Mouse (Mus musculus): ENCODE results near the gene Tctex1d1. TPM values are rescaled to one million over a fixed set of nuclear protein-coding genes. Genes with fewer than 3 reads are reported as not detected.

Gene Tctex1d1
- polyA plus RNA-seq, 1 experiment, result not detected

GRCm38 (mm10) chr4:103039103-103039837, 60.9 kb downstream of the Tctex1d1 start:
- H3K36me3 ChIP-seq (ENCODE audit: control insufficient read depth, insufficient read depth), result no peaks in the 10 kb centered on the region
- no peaks in the 10 kb centered on the region for H3K79me2 ChIP-seq (ENCODE audit: control insufficient read depth, insufficient read depth)
- no peak overlapping the region for H3K4me2 ChIP-seq (ENCODE audit: low read depth)
- H3ac ChIP-seq (ENCODE audit: control insufficient read depth, insufficient read length), result no peak overlapping the region
- TF ChIP-seq USF1 (IDR thresholded peaks at IDR 0.05; ENCODE audit: low read depth) (no peak), MYOD1 (IDR thresholded peaks at IDR 0.05; ENCODE audit: control insufficient read depth in 1 of 3, insufficient read length in 2 of 3, low read depth in 2 of 3) (no peak), E2F4 (IDR thresholded peaks at IDR 0.05; ENCODE audit: insufficient read depth) (no peak), TCF12 (IDR thresholded peaks at IDR 0.05; ENCODE audit: insufficient read depth, poor library complexity, severe bottlenecking) (no peak), MAX (IDR thresholded peaks at IDR 0.05; ENCODE audit: low read depth) (no peak), POLR2AphosphoS2 (IDR thresholded peaks at IDR 0.05; ENCODE audit: insufficient read length, low read depth) (no peak)
- no peak overlapping the region for H3K4me3 ChIP-seq
- no peaks in the 10 kb centered on the region for H3K27me3 ChIP-seq (ENCODE audit: control insufficient read depth, insufficient read depth, insufficient read length)

- H3K4me3 ChIP-seq, result no peak overlapping the region
- no peaks in the 10 kb centered on the region for H3K36me3 ChIP-seq (ENCODE audit: control insufficient read depth, insufficient read depth)
- TF ChIP-seq REST (IDR thresholded peaks at IDR 0.05; ENCODE audit: insufficient read depth, insufficient read length), result no peak
- TF ChIP-seq TCF3 (IDR thresholded peaks at IDR 0.05; ENCODE audit: insufficient read length, low read depth), result no peak
- no peak for TF ChIP-seq POLR2AphosphoS2 (IDR thresholded peaks at IDR 0.05; ENCODE audit: insufficient read length, low read depth)
- no peak for TF ChIP-seq SRF (IDR thresholded peaks at IDR 0.05; ENCODE audit: control insufficient read depth, insufficient read length, low read depth)
- no peak for TF ChIP-seq CEBPB (IDR thresholded peaks at IDR 0.05; ENCODE audit: insufficient read depth, poor library complexity, severe bottlenecking)
- TF ChIP-seq POLR2A (IDR thresholded peaks at IDR 0.05; ENCODE audit: insufficient read length, low read depth), result no peak
- no peak for TF ChIP-seq E2F4 (IDR thresholded peaks at IDR 0.05; ENCODE audit: insufficient read depth)
- TF ChIP-seq USF1 (IDR thresholded peaks at IDR 0.05; ENCODE audit: low read depth), result no peak
- TF ChIP-seq MYOD1 (IDR thresholded peaks at IDR 0.05; ENCODE audit: control insufficient read depth in 1 of 3, insufficient read length in 2 of 3, low read depth in 2 of 3), result no peak
- no peak for TF ChIP-seq MAX (IDR thresholded peaks at IDR 0.05; ENCODE audit: low read depth)
- TF ChIP-seq MYOG (IDR thresholded peaks at IDR 0.05; ENCODE audit: control insufficient read depth in 1 of 3, insufficient read depth in 1 of 3, insufficient read length in 2 of 3, low read depth in 2 of 3), result no peak
- TF ChIP-seq TCF12 (IDR thresholded peaks at IDR 0.05; ENCODE audit: insufficient read depth, poor library complexity, severe bottlenecking), result no peak
- no peak overlapping the region for H3K4me2 ChIP-seq (ENCODE audit: low read depth)
- no peak overlapping the region for H3ac ChIP-seq (ENCODE audit: control insufficient read depth, insufficient read length)
- no peaks in the 10 kb centered on the region for H3K27me3 ChIP-seq (ENCODE audit: control insufficient read depth, insufficient read depth, insufficient read length)
- no peaks in the 10 kb centered on the region for H3K79me2 ChIP-seq (ENCODE audit: control insufficient read depth, insufficient read depth)
Observed at GRCm38 (mm10) chr4:103039838-103040191, 61.4 kb downstream of the Tctex1d1 start.

GRCm38 (mm10) chr4:103042997-103043396, 64.6 kb downstream of the Tctex1d1 start:
- no peaks in the 10 kb centered on the region for H3K27me3 ChIP-seq (ENCODE audit: control insufficient read depth, insufficient read depth, insufficient read length)
- TF ChIP-seq REST (IDR thresholded peaks at IDR 0.05; ENCODE audit: insufficient read depth, insufficient read length), result no peak
- no peak for TF ChIP-seq USF1 (IDR thresholded peaks at IDR 0.05; ENCODE audit: low read depth)
- no peak for TF ChIP-seq TCF12 (IDR thresholded peaks at IDR 0.05; ENCODE audit: insufficient read depth, poor library complexity, severe bottlenecking)
- TF ChIP-seq CEBPB (IDR thresholded peaks at IDR 0.05; ENCODE audit: insufficient read depth, poor library complexity, severe bottlenecking), result no peak
- no peak for TF ChIP-seq MAX (IDR thresholded peaks at IDR 0.05; ENCODE audit: low read depth)
- no peak for TF ChIP-seq E2F4 (IDR thresholded peaks at IDR 0.05; ENCODE audit: insufficient read depth)
- no peak for TF ChIP-seq TCF3 (IDR thresholded peaks at IDR 0.05; ENCODE audit: insufficient read length, low read depth)
- TF ChIP-seq SRF (IDR thresholded peaks at IDR 0.05; ENCODE audit: control insufficient read depth, insufficient read length, low read depth), result no peak
- TF ChIP-seq POLR2AphosphoS2 (IDR thresholded peaks at IDR 0.05; ENCODE audit: insufficient read length, low read depth), result no peak
- TF ChIP-seq POLR2A (IDR thresholded peaks at IDR 0.05; ENCODE audit: insufficient read length, low read depth), result no peak
- no peak for TF ChIP-seq MYOD1 (IDR thresholded peaks at IDR 0.05; ENCODE audit: control insufficient read depth in 1 of 3, insufficient read length in 2 of 3, low read depth in 2 of 3)
- TF ChIP-seq MYOG (IDR thresholded peaks at IDR 0.05; ENCODE audit: control insufficient read depth in 1 of 3, insufficient read depth in 1 of 3, insufficient read length in 2 of 3, low read depth in 2 of 3), result no peak

GRCm38 (mm10) chr4:103048046-103048445, 69.6 kb downstream of the Tctex1d1 start:
- no peak for TF ChIP-seq SRF (IDR thresholded peaks at IDR 0.05; ENCODE audit: control insufficient read depth, insufficient read length, low read depth)
- TF ChIP-seq REST (IDR thresholded peaks at IDR 0.05; ENCODE audit: insufficient read depth, insufficient read length), result no peak
- no peak overlapping the region for H3ac ChIP-seq (ENCODE audit: control insufficient read depth, insufficient read length)
- no peak overlapping the region for H3K4me3 ChIP-seq
- no peaks in the 10 kb centered on the region for H3K27me3 ChIP-seq (ENCODE audit: control insufficient read depth, insufficient read depth, insufficient read length)
- no peaks in the 10 kb centered on the region for H3K36me3 ChIP-seq (ENCODE audit: control insufficient read depth, insufficient read depth)
- H3K4me2 ChIP-seq (ENCODE audit: low read depth), result no peak overlapping the region
- H3K79me2 ChIP-seq (ENCODE audit: control insufficient read depth, insufficient read depth), result no peaks in the 10 kb centered on the region

More at GRCm38 (mm10) chr4:103042997-103043396, 64.6 kb downstream of the Tctex1d1 start:
- Histone ChIP-seq H3K4me2 (ENCODE audit: low read depth) (no peak overlapping the region), H3ac (ENCODE audit: control insufficient read depth, insufficient read length) (no peak overlapping the region), H3K4me3 (no peak overlapping the region), H3K79me2 (ENCODE audit: control insufficient read depth, insufficient read depth) (no peaks in the 10 kb centered on the region), H3K36me3 (ENCODE audit: control insufficient read depth, insufficient read depth) (no peaks in the 10 kb centered on the region)

Other genes starting within 250 kb of the Tctex1d1 start
- 0.10 TPM for gene Sgip1, start 237.3 kb upstream of the Tctex1d1 start, polyA plus RNA-seq (2012; fragmentation: generic; extraction: Trizol)
- gene Insl5, start 48.2 kb downstream of the Tctex1d1 start, polyA plus RNA-seq (2012; fragmentation: generic; extraction: Trizol), result not detected
- 6.4 TPM for gene Mier1, start 135.8 kb downstream of the Tctex1d1 start, polyA plus RNA-seq (2012; fragmentation: generic; extraction: Trizol)
- 0.47 TPM for gene Wdr78, start 135.9 kb downstream of the Tctex1d1 start, polyA plus RNA-seq (2012; fragmentation: generic; extraction: Trizol)
- 4.2 TPM for gene Slc35d1, start 236.6 kb downstream of the Tctex1d1 start, polyA plus RNA-seq (2012; fragmentation: generic; extraction: Trizol)

All from myocyte (in vitro differentiated cells).